Mouse (Mus musculus) liver, adult 2 months (tissue): ENCODE results near the gene Man1c1.

Experiments used
- CTCF ChIP-seq: fragments of 200-500 bp; IDR thresholded peaks from 2 replicates; pipeline ENCODE4 v1.5.1; 2011; ENCODE audit warnings: low read depth, low read length, control low read depth
- POLR2A ChIP-seq: fragments of 200-500 bp; IDR thresholded peaks from 2 replicates; pipeline ENCODE4 v1.6.1; 2011; ENCODE audit warnings: low read length, control low read depth; ENCODE audit not compliant: insufficient read depth; ENCODE audit errors: extremely low read depth

DNA sequence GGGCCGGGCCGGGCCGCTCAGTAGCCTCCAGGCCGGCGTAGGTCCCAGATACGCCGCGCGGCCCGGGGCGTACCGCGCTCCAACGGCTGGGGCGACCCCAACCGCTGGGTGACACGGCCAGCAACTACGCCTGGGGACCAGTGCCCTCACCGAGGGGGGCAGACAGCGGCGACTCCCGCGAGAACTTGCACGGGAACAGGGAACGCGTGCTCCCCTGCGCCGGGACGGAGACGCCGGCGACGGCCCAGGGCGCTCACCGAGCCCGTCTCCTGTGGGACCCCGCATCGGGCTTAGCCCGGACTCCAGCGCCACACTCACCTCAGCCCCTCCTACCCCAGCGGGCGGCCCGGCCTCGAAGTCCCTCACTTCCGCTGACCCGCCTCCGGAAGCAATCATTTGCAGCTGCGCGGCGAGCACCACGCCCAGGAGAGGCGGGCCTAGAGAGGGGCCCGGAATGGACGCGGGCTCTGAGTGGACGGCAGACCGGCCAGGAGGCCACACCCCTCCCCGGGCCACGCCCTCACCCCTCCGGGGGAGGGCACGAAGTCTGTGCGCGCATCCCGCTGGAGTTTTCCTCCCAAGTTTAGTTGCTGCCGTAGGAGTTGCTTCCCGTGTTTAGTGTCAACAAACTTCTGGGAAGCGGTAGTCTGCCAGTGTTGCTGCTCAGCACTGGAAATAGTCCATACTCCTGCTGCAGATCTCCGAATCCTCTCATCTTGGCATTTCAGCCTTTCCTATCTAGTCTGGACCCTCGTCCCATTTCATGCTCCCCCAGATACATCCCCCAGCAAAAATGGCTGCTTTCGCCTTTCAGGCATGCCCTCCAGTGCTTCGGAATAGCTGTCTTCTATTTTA lies 168.9 kb downstream of the Man1c1 start, which contains the start of gene Mtfr1l:
- TF ChIP-seq CTCF (0 out of 2 replicates have a peak, but pooled peaks have one; percentile 8), POLR2A (peak; percentile 65)
